ENCODE assay signal across 8 mouse cellular contexts in genomic region chr7:16147643-16148042, GRCm38 (mm10). TPM values are rescaled to one million over a fixed set of nuclear protein-coding genes. Genes with fewer than 3 reads are reported as not detected.
A peak's percentile ranks its signal among the peaks of the same experiment; 100 is the strongest.
DNase-seq lines count a peak whose midpoint lies in the region; ATAC-seq and TF ChIP-seq lines count a peak whose summit lies in the region.

No protein-coding gene starts in this region.

- no peaks in the 10 kb centered on the region for H3K27me3 ChIP-seq in hindbrain, embryonic 14.5 days (ENCODE audit: control insufficient read depth, insufficient read depth, low read length)

- H3K4me2 ChIP-seq in hindbrain, embryonic 14.5 days (replicated peaks), result no peak overlapping the region

- no peak for TF ChIP-seq POLR2A in cortical plate, adult 2 months (IDR thresholded peaks at IDR 0.05; ENCODE audit: extremely low read depth, insufficient read depth, low read length)

- H3K36me3 ChIP-seq in hindbrain, embryonic 14.5 days (replicated peaks; ENCODE audit: control insufficient read depth, insufficient read depth), result 0 out of 2 replicates have a peak, but pooled peaks cover 12% of the 10 kb centered on the region

- no peak for ATAC-seq in hindbrain, embryonic 14.5 days (ENCODE audit: low FRiP score)
- ATAC-seq in cerebellum, adult (ENCODE audit: insufficient number of reproducible peaks, low FRiP score, low TSS enrichment), result no peak

- 0 out of 2 replicates have a peak, but pooled peaks have one; percentile 4 for TF ChIP-seq CTCF in layer of hippocampus, adult 2 months (conservative IDR thresholded peaks at IDR 0.05)
- TF ChIP-seq CTCF in cortical plate, adult 2 months (IDR thresholded peaks at IDR 0.05; ENCODE audit: extremely low read depth, insufficient read depth, low read length), result no peak

- no peaks in the 10 kb centered on the region for H3K9me3 ChIP-seq in hindbrain, embryonic 14.5 days (ENCODE audit: control insufficient read depth, low read length)

- H3K4me1 ChIP-seq in cortical plate, adult 2 months (ENCODE audit: control insufficient read depth, insufficient read depth, low read length), result peaks cover 10% of the 10 kb centered on the region
- no peaks in the 10 kb centered on the region for H3K4me1 ChIP-seq in hindbrain, embryonic 14.5 days (replicated peaks; ENCODE audit: control insufficient read depth, insufficient read depth, low read length)

- H3K4me3 ChIP-seq in layer of hippocampus, adult 2 months, result peak overlapping the region; percentile 3; the same call in 1 of the 2 replicates
- H3K4me3 ChIP-seq in cortical plate, adult 2 months (ENCODE audit: insufficient read depth, low read length), result no peak overlapping the region
- H3K4me3 ChIP-seq in hindbrain, embryonic 14.5 days (replicated peaks; ENCODE audit: low read length), result no peak overlapping the region

- 14% methylated on average over 15 of the region's 15 CpGs for WGBS in hindbrain, embryonic 14.5 days

- H3K9ac ChIP-seq in hindbrain, embryonic 14.5 days, result no peak overlapping the region

- peak overlapping the region; percentile 90 for H3K27ac ChIP-seq in layer of hippocampus, adult 2 months
- H3K27ac ChIP-seq in cortical plate, adult 2 months (ENCODE audit: insufficient read depth, low read length), result 0 out of 2 replicates have a peak overlapping the region, but pooled peaks have one; percentile 12
- H3K27ac ChIP-seq in hindbrain, embryonic 14.5 days, result no peak overlapping the region

- DNase-seq in layer of hippocampus, adult 2 months (ENCODE audit: low spot score in 2 of 2), result no peak
- no peak for DNase-seq in layer of hippocampus, adult 9-11 months
- peak; percentile 74 for DNase-seq in NIH3T3 (ENCODE audit: low read depth)
- peak; percentile 38 for DNase-seq in hindbrain, embryonic 14.5 days (ENCODE audit: low spot score)
- peak; percentile 60 to 69 for DNase-seq in lung, postnatal 4 days
- DNase-seq in frontal cortex, postnatal 25 days (ENCODE audit: low spot score in 2 of 2), result no peak

RNA-seq across cellular contexts. Expression of gene Slc8a2, which starts 18.0 kb away (rescaled TPM):
- total RNA-seq in layer of hippocampus, adult 2 months (2021), result 100 to 1,000 TPM; 305 to 320 TPM
- 164 and 183 TPM in 2 replicates for polyA plus RNA-seq in cortical plate, adult 2 months (2012; rRNA removed)
- 0.95 and 1.4 TPM in 2 replicates for polyA plus RNA-seq in hindbrain, embryonic 14.5 days (2014; fragmentation: Nextera tagmentation; extraction: Ambion mirVana)

RNA-seq across cellular contexts. Expression of gene Meis3, which starts 27.2 kb away (rescaled TPM):
- total RNA-seq in layer of hippocampus, adult 2 months (2021), result 10 to 100 TPM; 37.3 to 38.6 TPM
- 83.3 and 84.0 TPM in 2 replicates for polyA plus RNA-seq in cortical plate, adult 2 months (2012; rRNA removed)
- polyA plus RNA-seq in hindbrain, embryonic 14.5 days (2014; fragmentation: Nextera tagmentation; extraction: Ambion mirVana), result 98.4 and 121 TPM in 2 replicates

RNA-seq across cellular contexts. Expression of gene Kptn, which starts 27.9 kb away (rescaled TPM):
- total RNA-seq in layer of hippocampus, adult 2 months (2021), result 10 to 100 TPM; 39.4 to 47.0 TPM
- 51.3 and 58.5 TPM in 2 replicates for polyA plus RNA-seq in cortical plate, adult 2 months (2012; rRNA removed)
- 34.8 and 37.1 TPM in 2 replicates for polyA plus RNA-seq in hindbrain, embryonic 14.5 days (2014; fragmentation: Nextera tagmentation; extraction: Ambion mirVana)

RNA-seq across cellular contexts. Expression of gene Napa, which starts 49.4 kb away (rescaled TPM):
- total RNA-seq in layer of hippocampus, adult 2 months (2021), result 100 to 1,000 TPM; 309 to 325 TPM
- 436 and 444 TPM in 2 replicates for polyA plus RNA-seq in cortical plate, adult 2 months (2012; rRNA removed)
- polyA plus RNA-seq in hindbrain, embryonic 14.5 days (2014; fragmentation: Nextera tagmentation; extraction: Ambion mirVana), result 202 and 214 TPM in 2 replicates

Comparison
In these comparisons a context has a peak if more than half of its experiments do, and no peak if none do; other contexts are left out.
1. DNase-seq: peak in NIH3T3 (single experiment), hindbrain, embryonic 14.5 days (single experiment) and lung, postnatal 4 days (2 of 2); none in layer of hippocampus, adult 2 months (0 of 2), layer of hippocampus, adult 9-11 months (single experiment) and frontal cortex, postnatal 25 days (0 of 2).
2. RNA of gene Slc8a2, which starts 18.0 kb away (polyA plus RNA-seq): 164 to 183 TPM in cortical plate, adult 2 months; 0.95 to 1.4 TPM in hindbrain, embryonic 14.5 days; every median in the first group is over 10 times any median in the second.